Mouse (Mus musculus): Measurements from ENCODE around the gene Asgr1. TPM values are rescaled to one million over a fixed set of nuclear protein-coding genes. Genes with fewer than 3 reads are reported as not detected.

The Asgr1 gene
- 2.3 and 3.5 TPM in 2 replicates for polyA plus RNA-seq (2012; rRNA removed)

DNA sequence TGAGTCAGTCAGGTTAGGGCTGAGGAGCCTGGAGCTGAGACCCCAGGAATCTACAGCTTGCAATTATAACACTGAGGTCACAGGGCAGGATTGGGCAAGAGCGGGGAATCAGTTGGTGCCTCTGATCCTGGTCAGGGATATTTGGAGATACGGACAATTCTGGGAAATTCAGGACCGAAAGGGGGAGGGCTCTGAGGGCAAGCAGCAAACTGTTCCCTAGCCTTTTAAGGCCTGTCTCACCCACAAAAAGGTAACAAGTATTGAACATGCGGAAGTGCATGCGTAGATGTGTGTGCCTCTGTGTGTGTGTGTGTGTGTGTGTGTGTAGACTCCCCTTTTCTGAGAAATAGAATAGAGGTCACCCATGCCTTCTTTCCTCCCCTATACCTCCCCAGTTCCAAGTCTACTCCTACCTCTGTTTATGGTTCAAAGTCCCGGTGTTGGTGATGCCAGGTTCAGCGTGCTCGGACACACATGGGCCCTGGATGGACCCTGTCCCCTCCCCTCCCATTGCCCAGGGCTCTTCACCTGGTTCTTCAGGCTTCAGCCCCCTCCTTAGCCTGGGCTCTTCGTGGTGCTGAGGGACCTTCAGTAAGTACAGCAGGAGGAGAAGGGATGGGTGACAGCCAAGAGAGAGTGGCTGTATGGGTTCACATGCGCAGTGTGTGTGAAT lies at the start of gene Asgr1:
Gene Asgr1 (plus strand): TSS at position 188 of the 673 bp plus-strand sequence.
- Histone ChIP-seq H3K27ac (ENCODE audit: insufficient read depth, low read length) (no peak within 1 kb of the TSS), H3K4me1 (ENCODE audit: control insufficient read depth, insufficient read depth, low read length) (no peaks in the 10 kb centered on the region), H3K4me3 (ENCODE audit: insufficient read depth, low read length) (no peak within 1 kb of the TSS)
- TF ChIP-seq POLR2A (IDR thresholded peaks at IDR 0.05; ENCODE audit: extremely low read depth, insufficient read depth, low read length), result no peak
- TF ChIP-seq CTCF (IDR thresholded peaks at IDR 0.05; ENCODE audit: extremely low read depth, insufficient read depth, low read length), result no peak

- Histone ChIP-seq H3K4me3 (ENCODE audit: insufficient read depth, low read length) (no peak overlapping the region), H3K27ac (ENCODE audit: insufficient read depth, low read length) (no peak overlapping the region), H3K4me1 (ENCODE audit: control insufficient read depth, insufficient read depth, low read length) (peaks cover 8% of the 10 kb centered on the region; the same call in 1 of the 2 replicates)
- TF ChIP-seq CTCF (IDR thresholded peaks at IDR 0.05; ENCODE audit: extremely low read depth, insufficient read depth, low read length), result 0 out of 2 replicates have a peak, but pooled peaks have one; percentile 11
- TF ChIP-seq POLR2A (IDR thresholded peaks at IDR 0.05; ENCODE audit: extremely low read depth, insufficient read depth, low read length), result no peak
These were observed 48.4 kb upstream of the Asgr1 start for GRCm38 (mm10) chr11:70005521-70005920.

GRCm38 (mm10) chr11:70010033-70010432 lies 43.9 kb upstream of the Asgr1 start:
- no peak overlapping the region for H3K27ac ChIP-seq (ENCODE audit: insufficient read depth, low read length)
- no peak for TF ChIP-seq POLR2A (IDR thresholded peaks at IDR 0.05; ENCODE audit: extremely low read depth, insufficient read depth, low read length)
- TF ChIP-seq CTCF (IDR thresholded peaks at IDR 0.05; ENCODE audit: extremely low read depth, insufficient read depth, low read length), result no peak
- H3K4me1 ChIP-seq (ENCODE audit: control insufficient read depth, insufficient read depth, low read length), result peaks cover 4% of the 10 kb centered on the region; the same call in 1 of the 2 replicates
- H3K4me3 ChIP-seq (ENCODE audit: insufficient read depth, low read length), result no peak overlapping the region

DNA sequence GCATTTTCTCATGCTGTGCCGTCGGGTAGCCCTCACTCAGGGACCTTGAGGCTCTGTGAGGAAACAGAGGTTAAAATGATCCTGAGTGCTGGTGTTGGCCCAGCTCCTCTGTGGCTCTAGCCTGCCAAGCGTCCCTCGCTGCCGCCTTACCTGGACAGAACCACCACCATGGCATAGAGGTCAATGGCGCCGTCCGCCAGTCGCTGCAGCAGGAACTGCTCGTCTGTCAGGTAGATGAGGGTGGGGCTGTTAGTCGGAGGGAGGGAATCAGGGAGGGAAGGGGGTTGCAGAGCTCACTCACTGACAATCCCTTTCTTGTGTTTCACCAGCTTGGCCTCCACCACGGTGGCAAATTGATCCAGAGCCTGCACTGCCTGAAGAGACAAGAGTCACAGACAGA lies 43.3 kb upstream of the Asgr1 start:
- Histone ChIP-seq H3K27ac (ENCODE audit: insufficient read depth, low read length) (no peak overlapping the region), H3K4me1 (ENCODE audit: control insufficient read depth, insufficient read depth, low read length) (peaks cover 4% of the 10 kb centered on the region; the same call in 1 of the 2 replicates), H3K4me3 (ENCODE audit: insufficient read depth, low read length) (no peak overlapping the region)
- TF ChIP-seq POLR2A (IDR thresholded peaks at IDR 0.05; ENCODE audit: extremely low read depth, insufficient read depth, low read length) (no peak), CTCF (IDR thresholded peaks at IDR 0.05; ENCODE audit: extremely low read depth, insufficient read depth, low read length) (no peak)

GRCm38 (mm10) chr11:70010961-70011360 lies 42.9 kb upstream of the Asgr1 start:
- TF ChIP-seq CTCF (IDR thresholded peaks at IDR 0.05; ENCODE audit: extremely low read depth, insufficient read depth, low read length) (no peak), POLR2A (IDR thresholded peaks at IDR 0.05; ENCODE audit: extremely low read depth, insufficient read depth, low read length) (no peak)
- no peak overlapping the region for H3K27ac ChIP-seq (ENCODE audit: insufficient read depth, low read length)
- peaks cover 4% of the 10 kb centered on the region; the same call in 1 of the 2 replicates for H3K4me1 ChIP-seq (ENCODE audit: control insufficient read depth, insufficient read depth, low read length)
- H3K4me3 ChIP-seq (ENCODE audit: insufficient read depth, low read length), result no peak overlapping the region

GRCm38 (mm10) chr11:70012931-70013330 lies 41.0 kb upstream of the Asgr1 start:
- H3K4me1 ChIP-seq (ENCODE audit: control insufficient read depth, insufficient read depth, low read length), result peaks cover 4% of the 10 kb centered on the region; the same call in 1 of the 2 replicates
- H3K4me3 ChIP-seq (ENCODE audit: insufficient read depth, low read length), result no peak overlapping the region
- TF ChIP-seq POLR2A (IDR thresholded peaks at IDR 0.05; ENCODE audit: extremely low read depth, insufficient read depth, low read length) (no peak), CTCF (IDR thresholded peaks at IDR 0.05; ENCODE audit: extremely low read depth, insufficient read depth, low read length) (no peak)
- no peak overlapping the region for H3K27ac ChIP-seq (ENCODE audit: insufficient read depth, low read length)

GRCm38 (mm10) chr11:70013408-70013807 lies 40.5 kb upstream of the Asgr1 start:
- peaks cover 4% of the 10 kb centered on the region; the same call in 1 of the 2 replicates for H3K4me1 ChIP-seq (ENCODE audit: control insufficient read depth, insufficient read depth, low read length)
- H3K4me3 ChIP-seq (ENCODE audit: insufficient read depth, low read length), result no peak overlapping the region
- no peak overlapping the region for H3K27ac ChIP-seq (ENCODE audit: insufficient read depth, low read length)
- no peak for TF ChIP-seq CTCF (IDR thresholded peaks at IDR 0.05; ENCODE audit: extremely low read depth, insufficient read depth, low read length)
- TF ChIP-seq POLR2A (IDR thresholded peaks at IDR 0.05; ENCODE audit: extremely low read depth, insufficient read depth, low read length), result no peak

DNA sequence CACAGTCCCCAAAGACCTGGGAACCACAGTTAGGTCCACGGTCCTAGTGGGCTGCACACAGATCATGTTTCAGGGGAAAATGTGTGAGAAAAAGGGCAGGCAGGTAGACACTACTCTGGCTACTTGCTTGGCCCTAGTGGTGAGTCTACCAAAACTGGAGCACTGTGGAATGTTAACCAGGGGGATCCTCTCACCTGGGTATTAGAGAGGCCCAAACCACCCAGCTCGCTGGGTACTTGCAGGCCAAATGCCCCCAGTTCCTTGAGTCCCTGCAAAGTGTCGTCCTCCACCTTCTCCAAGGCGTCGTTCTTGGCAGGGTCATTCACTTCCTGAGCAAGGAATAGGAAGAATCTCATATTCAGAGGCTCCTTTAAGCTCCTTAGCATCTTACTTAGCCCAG lies 39.8 kb upstream of the Asgr1 start:
- no peak overlapping the region for H3K4me3 ChIP-seq (ENCODE audit: insufficient read depth, low read length)
- H3K4me1 ChIP-seq (ENCODE audit: control insufficient read depth, insufficient read depth, low read length), result peaks cover 4% of the 10 kb centered on the region; the same call in 1 of the 2 replicates
- TF ChIP-seq CTCF (IDR thresholded peaks at IDR 0.05; ENCODE audit: extremely low read depth, insufficient read depth, low read length), result no peak
- TF ChIP-seq POLR2A (IDR thresholded peaks at IDR 0.05; ENCODE audit: extremely low read depth, insufficient read depth, low read length), result no peak
- no peak overlapping the region for H3K27ac ChIP-seq (ENCODE audit: insufficient read depth, low read length)

- Histone ChIP-seq H3K4me3 (ENCODE audit: insufficient read depth, low read length) (peak within 1 kb of the TSS; percentile 68), H3K4me1 (ENCODE audit: control insufficient read depth, insufficient read depth, low read length) (peaks cover 4% of the 10 kb centered on the region; the same call in 1 of the 2 replicates), H3K27ac (ENCODE audit: insufficient read depth, low read length) (peak within 1 kb of the TSS; percentile 66)
- TF ChIP-seq CTCF (IDR thresholded peaks at IDR 0.05; ENCODE audit: extremely low read depth, insufficient read depth, low read length) (no peak; the same call in 1 of the 2 replicates), POLR2A (IDR thresholded peaks at IDR 0.05; ENCODE audit: extremely low read depth, insufficient read depth, low read length) (peak; percentile 82)
These were observed 38.9 kb upstream of the Asgr1 start, which contains the start of gene Acadvl for GRCm38 (mm10) chr11:70014880-70015558. Gene Acadvl (minus strand): TSS chr11:70015411.

All from cortical plate, adult 2 months (tissue).